Mouse (Mus musculus): ENCODE measurements at regions not wholly inside any gene's neighbourhood (a gene's known extent, or its start where the extent isn't known, plus 50 kb on each side); places are given as distances from the start of the nearest gene placed in this dataset.

- no peak for DNase-seq (ENCODE audit: low spot score)
These were observed 665.2 kb upstream of the Fam92a start for GRCm38 (mm10) chr4:12837097-12837426.

DNA sequence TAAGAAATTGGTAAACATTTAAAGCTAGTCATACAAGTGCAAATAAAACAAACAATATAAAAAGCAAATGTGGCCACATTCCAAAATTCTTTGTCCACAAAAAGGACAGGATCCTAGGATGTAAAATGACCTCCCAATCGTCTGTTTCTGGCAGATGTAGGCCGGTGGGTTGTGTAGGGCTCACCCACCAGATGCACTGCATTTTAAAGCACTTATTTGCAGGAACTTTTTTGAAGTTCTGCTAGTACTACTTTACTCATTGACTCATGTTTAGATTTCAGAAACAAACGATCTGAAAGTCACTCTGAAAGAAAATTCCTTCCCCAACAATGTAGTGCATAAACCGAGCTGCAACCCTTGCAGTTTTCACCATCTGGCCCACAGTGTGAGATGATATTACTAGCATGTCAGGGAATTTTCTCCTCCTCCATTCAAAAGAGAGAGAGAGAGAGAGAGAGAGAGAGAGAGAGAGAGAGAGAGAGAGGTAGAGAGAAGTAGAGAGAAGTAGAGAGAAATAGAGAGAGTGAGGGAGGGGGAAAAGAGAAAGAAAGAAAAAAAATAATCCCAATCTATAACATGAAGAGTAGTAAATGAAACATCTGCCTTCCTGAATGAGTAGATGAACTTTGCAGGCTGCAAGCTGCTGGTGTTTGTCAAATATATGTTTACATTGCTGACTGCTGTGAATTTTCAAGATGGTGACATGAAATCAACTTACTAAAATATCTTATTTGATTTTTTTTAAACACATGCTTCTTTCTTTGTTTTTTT, 664.7 kb upstream of the Fam92a start:
- no peak for DNase-seq (ENCODE audit: low spot score)

DNA sequence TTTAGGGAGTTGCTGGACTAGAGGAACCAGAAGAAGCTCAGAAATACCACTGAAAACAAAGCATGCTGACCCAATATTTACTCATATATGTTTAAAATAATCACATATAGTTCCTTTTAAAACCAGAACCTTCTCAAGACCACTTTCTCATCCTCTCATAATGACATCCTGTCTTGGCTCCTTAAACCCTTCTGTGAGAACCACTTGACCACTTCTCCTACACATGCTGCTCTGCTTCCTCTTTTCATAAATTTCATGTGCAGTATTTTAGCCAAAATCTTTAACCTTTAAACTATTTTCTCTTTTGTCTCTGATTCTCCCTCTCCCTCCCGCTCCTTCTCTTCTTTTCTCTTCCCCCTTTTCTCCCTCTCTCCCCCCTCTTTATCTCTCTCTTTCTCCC, 654.6 kb upstream of the Fam92a start:
- DNase-seq (ENCODE audit: low spot score) = no peak

DNA sequence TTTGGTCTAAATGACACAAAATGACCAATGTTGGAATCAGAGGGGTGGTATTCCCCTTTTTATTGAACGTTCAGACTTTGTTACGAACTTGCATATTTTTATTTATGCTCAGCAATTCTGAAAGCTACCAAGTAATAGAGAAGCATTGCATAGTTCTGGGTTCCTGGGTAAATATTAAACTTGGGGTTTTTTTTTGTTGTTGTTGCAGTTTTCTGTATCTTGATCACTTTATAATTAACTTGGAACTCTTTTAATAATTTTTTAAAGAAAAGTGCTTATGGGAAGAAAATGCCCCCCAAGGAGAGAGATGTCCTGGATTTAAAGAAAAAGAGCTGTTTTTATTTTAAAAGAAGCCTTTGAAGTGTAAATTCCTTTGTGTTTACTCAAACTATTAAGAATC, 642.4 kb upstream of the Fam92a start:
- DNase-seq (ENCODE audit: low spot score) = no peak

GRCm38 (mm10) chr4:12801186-12801585, 629.4 kb upstream of the Fam92a start:
- DNase-seq (ENCODE audit: low spot score) = no peak

GRCm38 (mm10) chr4:12799564-12799963, 627.7 kb upstream of the Fam92a start:
- DNase-seq (ENCODE audit: low spot score) = no peak

DNA sequence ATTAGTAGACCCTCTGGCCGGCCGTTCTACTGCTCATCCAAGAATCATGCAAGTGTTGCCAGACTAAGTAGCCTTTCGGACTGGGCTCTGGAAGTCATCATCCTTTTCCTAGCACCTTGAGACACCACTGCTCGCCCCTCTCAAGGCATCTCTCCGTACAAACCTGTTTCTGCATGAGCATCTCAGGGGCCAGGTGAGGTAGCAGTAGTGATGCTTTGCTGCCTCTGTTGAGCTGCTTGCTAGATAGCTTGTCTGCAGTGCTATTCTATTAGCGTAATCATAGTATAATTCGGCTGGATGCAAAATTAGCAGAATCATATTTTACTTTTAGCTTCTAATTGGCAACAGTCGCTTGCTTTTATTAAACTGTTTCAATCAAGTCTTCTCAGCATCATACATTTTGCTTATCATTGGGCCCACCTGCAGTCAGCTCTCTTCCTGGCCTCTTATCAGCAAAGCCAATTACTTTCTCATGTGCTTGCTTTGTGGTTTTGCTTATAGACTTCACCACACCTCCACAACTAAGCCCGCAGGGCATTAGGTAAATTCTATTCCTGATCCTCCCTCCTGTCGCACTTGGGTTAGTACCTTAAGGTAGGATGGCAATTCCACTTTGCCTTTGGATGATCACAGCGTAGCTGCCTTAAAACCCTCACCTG, 621.1 kb upstream of the Fam92a start:
- no peak for DNase-seq (ENCODE audit: low spot score)

DNA sequence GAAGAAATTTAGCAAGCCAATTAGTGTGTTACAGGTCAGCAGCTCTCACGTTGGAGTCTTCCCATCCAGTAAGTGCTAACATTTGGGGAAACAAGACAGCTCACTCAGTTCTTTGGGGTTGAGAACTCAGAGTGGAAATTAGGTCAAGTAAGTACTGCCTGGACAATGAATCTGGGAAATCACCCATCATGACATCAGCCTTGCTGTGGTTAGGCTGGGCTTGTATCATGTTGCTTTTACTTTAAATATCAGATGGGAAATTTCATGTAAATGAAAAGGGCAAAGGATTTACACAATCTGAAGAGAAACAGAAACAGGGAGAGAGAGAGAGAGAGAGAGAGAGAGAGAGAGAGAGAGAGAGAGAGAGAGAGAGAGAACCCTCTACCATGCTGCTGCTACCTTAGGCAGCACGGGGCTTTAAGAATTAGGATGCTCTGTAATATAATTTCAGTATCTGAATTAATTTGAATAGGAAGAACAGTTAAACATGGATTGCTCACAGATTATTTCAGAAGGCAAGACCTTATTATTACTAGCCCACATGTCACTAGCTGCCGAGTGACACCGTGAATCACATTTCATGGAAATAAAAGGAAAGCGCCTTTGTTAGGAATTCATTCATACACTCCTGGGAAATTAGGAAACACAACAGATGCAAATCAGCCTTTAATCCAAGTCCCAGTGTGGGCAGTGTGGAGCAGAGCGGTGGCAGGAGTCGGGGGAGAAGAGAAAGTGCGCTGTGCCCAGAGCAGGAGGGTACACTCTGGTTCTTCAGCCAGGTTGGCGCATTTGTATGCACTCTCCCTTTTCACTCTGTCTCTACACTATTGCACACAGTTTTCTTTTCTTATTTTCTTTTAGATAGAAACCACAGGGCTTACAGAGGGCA, 620.2 kb upstream of the Fam92a start:
- no peak for DNase-seq (ENCODE audit: low spot score)

GRCm38 (mm10) chr4:12785840-12786239, 614.0 kb upstream of the Fam92a start:
- no peak for DNase-seq (ENCODE audit: low spot score)

DNA sequence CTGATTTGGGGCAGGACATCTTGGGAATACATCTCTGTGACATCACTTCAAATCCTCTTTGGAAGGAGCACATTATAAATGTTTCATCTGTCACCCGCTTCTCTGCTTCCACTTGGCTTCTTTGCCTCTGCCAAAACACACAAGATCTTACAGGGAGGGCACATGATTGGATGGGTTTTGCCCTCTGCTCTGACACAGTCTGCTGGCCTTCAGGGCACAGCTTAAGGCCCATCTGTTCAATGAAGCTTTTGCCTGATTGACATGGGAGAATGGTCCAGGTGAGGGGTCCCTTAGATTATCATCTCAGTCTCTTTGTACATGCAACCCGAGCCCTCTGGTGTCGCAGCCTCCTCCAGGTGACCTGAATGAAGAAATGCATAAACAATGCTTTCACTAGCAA, 612.7 kb upstream of the Fam92a start:
- DNase-seq (ENCODE audit: low spot score) = no peak

- DNase-seq (ENCODE audit: low spot score) = no peak
These were observed 612.3 kb upstream of the Fam92a start for GRCm38 (mm10) chr4:12784068-12784467.

DNA sequence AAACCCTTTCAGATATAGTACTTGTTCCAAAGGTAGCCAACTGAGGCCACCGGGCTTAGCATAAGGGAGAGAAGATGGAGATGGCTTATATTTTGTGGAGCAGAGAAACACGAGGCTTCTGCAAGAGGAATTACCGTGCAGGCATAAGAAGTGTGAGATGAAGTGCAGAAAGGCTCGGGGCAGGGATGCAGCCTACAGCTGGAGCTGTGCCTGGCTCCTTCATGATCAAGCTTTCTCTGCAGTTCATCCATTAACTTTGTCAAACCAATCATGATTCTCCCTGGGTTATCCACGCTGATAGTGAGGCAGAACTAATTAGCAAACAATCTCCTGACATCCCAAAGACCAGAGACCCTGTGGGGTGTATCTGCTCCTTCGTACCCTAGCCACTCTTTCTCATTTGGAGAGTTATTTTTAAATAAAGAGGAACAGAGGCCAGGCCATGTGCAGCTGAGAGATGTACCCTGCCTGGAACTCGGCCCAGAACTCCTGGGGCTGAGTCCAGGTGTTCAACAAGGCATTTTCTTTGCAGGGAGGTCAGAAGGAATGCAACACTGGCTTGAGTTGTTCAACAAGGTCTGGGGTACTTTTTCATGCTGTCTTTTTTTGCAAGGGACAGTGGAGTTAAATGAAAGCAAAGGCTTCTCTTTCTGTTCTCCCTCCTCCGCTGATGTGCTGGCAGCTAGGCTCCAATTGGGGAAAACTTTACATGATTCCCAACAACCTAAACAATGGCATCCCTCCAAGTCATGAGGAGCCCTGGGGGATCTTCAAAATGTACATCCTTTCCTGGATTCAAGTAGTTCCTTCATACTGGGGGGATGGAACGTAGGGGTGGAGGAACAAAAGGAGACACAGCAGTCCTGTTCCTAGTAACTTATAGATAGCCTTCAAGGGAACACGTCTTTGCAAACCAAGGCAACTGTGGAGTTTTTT, 610.4 kb upstream of the Fam92a start:
- DNase-seq (ENCODE audit: low spot score) = no peak

GRCm38 (mm10) chr4:12780254-12780653, 608.4 kb upstream of the Fam92a start:
- DNase-seq (ENCODE audit: low spot score) = no peak

DNA sequence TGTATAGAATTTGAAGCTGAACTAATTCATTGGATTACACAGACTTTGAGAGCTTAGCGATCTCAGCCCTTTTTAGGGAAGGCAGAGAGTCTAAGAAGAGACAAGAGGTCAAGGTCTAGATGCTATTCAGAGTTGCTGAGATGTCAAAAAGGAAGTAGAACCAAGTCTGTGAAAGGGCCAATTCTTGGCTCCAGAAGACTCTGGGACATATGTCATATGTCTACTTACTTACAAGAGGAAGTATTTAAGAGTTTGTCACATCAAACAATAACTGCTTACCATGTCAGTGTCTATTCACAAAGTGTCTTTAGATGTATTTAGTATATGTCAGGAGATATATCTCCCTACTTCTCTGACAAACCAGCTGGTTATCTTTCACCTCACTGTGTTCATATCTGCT, 607.4 kb upstream of the Fam92a start:
- no peak for DNase-seq (ENCODE audit: low spot score)

- DNase-seq (ENCODE audit: low spot score) = no peak
These were observed 606.3 kb upstream of the Fam92a start for GRCm38 (mm10) chr4:12778163-12778562.

- DNase-seq (ENCODE audit: low spot score) = no peak
These were observed 604.4 kb upstream of the Fam92a start for GRCm38 (mm10) chr4:12776217-12776578.

- no peak for DNase-seq (ENCODE audit: low spot score)
These were observed 603.9 kb upstream of the Fam92a start for GRCm38 (mm10) chr4:12775524-12776216.

DNA sequence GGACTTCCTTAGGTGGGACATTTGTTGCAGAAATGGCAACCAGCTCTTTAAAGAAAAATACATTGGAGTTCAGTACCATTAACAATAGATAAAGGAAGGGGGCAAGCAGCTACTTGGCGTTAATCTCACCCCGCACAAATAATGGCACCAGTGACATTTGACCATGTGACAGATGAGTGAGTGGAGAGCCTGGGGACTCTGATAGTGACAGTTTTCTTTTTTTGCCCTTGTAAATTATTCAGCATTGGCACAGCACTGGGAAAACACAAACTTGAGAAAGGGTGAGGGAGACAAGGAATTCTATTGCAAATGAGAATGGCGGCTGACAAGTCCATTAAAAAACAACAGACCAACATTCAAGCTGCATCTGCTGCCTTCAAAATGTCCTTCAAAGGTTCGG, 603.3 kb upstream of the Fam92a start:
- no peak for DNase-seq (ENCODE audit: low spot score)

GRCm38 (mm10) chr4:12774671-12775070, 602.9 kb upstream of the Fam92a start:
- DNase-seq (ENCODE audit: low spot score) = no peak

DNA sequence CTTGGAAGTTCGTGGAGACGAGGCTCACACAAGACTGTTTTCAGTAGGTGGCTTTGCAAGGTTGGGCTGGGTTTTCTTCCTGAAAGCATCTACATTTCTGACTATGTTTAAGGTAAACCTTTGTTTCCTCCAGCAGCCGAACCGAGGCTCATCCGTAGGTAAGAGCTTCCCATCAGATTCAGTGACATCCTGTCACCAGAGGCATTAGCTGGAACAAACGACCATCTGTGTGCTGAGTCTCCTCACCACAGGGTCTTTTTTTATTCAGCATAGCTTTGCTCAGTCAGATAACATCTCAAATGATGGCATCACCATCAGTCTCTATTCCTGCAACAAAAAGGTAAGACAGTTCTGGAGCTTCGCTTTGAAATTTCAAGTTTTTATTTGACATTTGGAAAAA, 601.4 kb upstream of the Fam92a start:
- DNase-seq (ENCODE audit: low spot score) = no peak

GRCm38 (mm10) chr4:12770131-12770780, 598.4 kb upstream of the Fam92a start:
- no peak for DNase-seq (ENCODE audit: low spot score)

Measured in T-cell, adult 2 months (primary cell).